Mouse (Mus musculus) limb, embryonic 12.5 days (tissue): Measurements from ENCODE around the gene Ispd. TPM values are rescaled to one million over a fixed set of nuclear protein-coding genes. Genes with fewer than 3 reads are reported as not detected.

Source experiments
- ATAC-seq: fragments of 200-750 bp; cut with Nextera tagmentation; 2 replicates; pipeline ENCODE4 v1.8.0; 2017; ENCODE audit warnings: low read depth, moderate TSS enrichment; ENCODE audit not compliant: insufficient number of reproducible peaks, insufficient read depth, low FRiP score, low TSS enrichment
- H3K27ac ChIP-seq: fragments of 300-500 bp; sonication (generic); 2 replicates; pipeline ENCODE4 v1.5.1; 2016; ENCODE audit warnings: mild to moderate bottlenecking, moderate library complexity
- H3K27me3 ChIP-seq: fragments of 300-500 bp; sonication (generic); 2 replicates; pipeline ENCODE4 v1.6.1; 2016; ENCODE audit warnings: mild to moderate bottlenecking, moderate library complexity
- H3K36me3 ChIP-seq: fragments of 300-500 bp; sonication (generic); 2 replicates; pipeline ENCODE4 v1.6.1; 2016; ENCODE audit warnings: mild to moderate bottlenecking, moderate library complexity
- H3K4me1 ChIP-seq: fragments of 300-500 bp; sonication (generic); replicated peaks from 2 replicates; pipeline ENCODE4 v1.6.1; 2016
- H3K4me2 ChIP-seq: fragments of 300-500 bp; sonication (generic); 2 replicates; pipeline ENCODE4 v1.6.1; 2016; ENCODE audit warnings: mild to moderate bottlenecking, moderate library complexity
- H3K4me3 ChIP-seq: fragments of 300-500 bp; sonication (generic); replicated peaks from 2 replicates; pipeline ENCODE4 v1.5.1; 2016; ENCODE audit warnings: mild to moderate bottlenecking
- H3K9ac ChIP-seq: fragments of 300-500 bp; sonication (generic); replicated peaks from 2 replicates; pipeline ENCODE4 v1.6.1; 2016; ENCODE audit warnings: mild to moderate bottlenecking, moderate library complexity
- H3K9me3 ChIP-seq: fragments of 300-500 bp; sonication (generic); 2 replicates; pipeline ENCODE4 v1.6.1; 2016; ENCODE audit warnings: mild to moderate bottlenecking, moderate library complexity
- WGBS: fragments of 180-500 bp; shearing (Covaris S2); methylation state at CpG from one replicate; pipeline ENCODE4 v1.1.7; 2016; 5-methylcytosine and 5-hydroxymethylcytosine counted together
- polyA plus RNA-seq: library from polyadenylated mRNA; unstranded; fragments of >200 nt; fragmentation: Nextera tagmentation; extraction: Ambion mirVana; gene quantifications from 2 replicates; pipeline ENCODE4 v1.2.1, GENCODE M21; 2016

Gene Ispd
- polyA plus RNA-seq, 1 experiment from 2014 or later = 7.6 TPM

GRCm38 (mm10) chr12:36570414-36571095 is 189.3 kb downstream of the Ispd start:
- ATAC-seq = no peak

GRCm38 (mm10) chr12:36584828-36585227 is 203.6 kb downstream of the Ispd start:
- no peak for ATAC-seq
- WGBS = 74% methylated on average over 3 of the region's 3 CpGs
- Histone ChIP-seq H3K4me2 (no peak overlapping the region), H3K4me1 (no peaks in the 10 kb centered on the region), H3K27ac (no peak overlapping the region), H3K36me3 (no peaks in the 10 kb centered on the region), H3K9me3 (no peaks in the 10 kb centered on the region), H3K9ac (no peak overlapping the region), H3K27me3 (no peaks in the 10 kb centered on the region), H3K4me3 (no peak overlapping the region)

More at GRCm38 (mm10) chr12:36570414-36571095, 189.3 kb downstream of the Ispd start:
- Histone ChIP-seq H3K9ac (no peak overlapping the region), H3K27ac (no peak overlapping the region), H3K9me3 (no peaks in the 10 kb centered on the region), H3K4me1 (no peaks in the 10 kb centered on the region), H3K4me3 (no peak overlapping the region), H3K27me3 (no peaks in the 10 kb centered on the region), H3K4me2 (no peak overlapping the region), H3K36me3 (no peaks in the 10 kb centered on the region)
- WGBS = 91% methylated on average over 4 of the region's 4 CpGs

GRCm38 (mm10) chr12:36597539-36598250 is 216.4 kb downstream of the Ispd start:
- Histone ChIP-seq H3K4me3 (no peak overlapping the region), H3K36me3 (no peaks in the 10 kb centered on the region), H3K4me1 (no peaks in the 10 kb centered on the region), H3K4me2 (no peak overlapping the region), H3K27ac (no peak overlapping the region), H3K9ac (no peak overlapping the region), H3K27me3 (no peaks in the 10 kb centered on the region), H3K9me3 (no peaks in the 10 kb centered on the region)
- WGBS = 73% methylated on average over 2 of the region's 2 CpGs
- no peak for ATAC-seq

GRCm38 (mm10) chr12:36621960-36622736 is 240.9 kb downstream of the Ispd start:
- H3K4me2 ChIP-seq = no peak overlapping the region
- ATAC-seq = no peak; the same call in 1 of the 2 replicates
- H3K9me3 ChIP-seq = no peaks in the 10 kb centered on the region
- no peaks in the 10 kb centered on the region for H3K36me3 ChIP-seq
- H3K27ac ChIP-seq = no peak overlapping the region
- H3K4me1 ChIP-seq = peaks cover 3% of the 10 kb centered on the region; the same call in 1 of the 2 replicates
- WGBS = 61% methylated on average over 7 of the region's 7 CpGs
- no peak overlapping the region for H3K4me3 ChIP-seq
- H3K9ac ChIP-seq = no peak overlapping the region
- no peaks in the 10 kb centered on the region for H3K27me3 ChIP-seq

GRCm38 (mm10) chr12:36627204-36627603 is 246.0 kb downstream of the Ispd start:
- no peaks in the 10 kb centered on the region for H3K9me3 ChIP-seq
- no peak overlapping the region for H3K9ac ChIP-seq
- H3K36me3 ChIP-seq = no peaks in the 10 kb centered on the region
- H3K27ac ChIP-seq = no peak overlapping the region
- no peak for ATAC-seq
- no peak overlapping the region for H3K4me3 ChIP-seq
- H3K4me2 ChIP-seq = no peak overlapping the region
- H3K4me1 ChIP-seq = peaks cover 9% of the 10 kb centered on the region
- H3K27me3 ChIP-seq = no peaks in the 10 kb centered on the region

GRCm38 (mm10) chr12:36632427-36632826 is 251.2 kb downstream of the Ispd start:
- WGBS = 85% methylated on average over 1 of the region's 1 CpGs
- peaks cover 9% of the 10 kb centered on the region for H3K4me1 ChIP-seq
- H3K4me2 ChIP-seq = no peak overlapping the region
- ATAC-seq = no peak
- H3K9me3 ChIP-seq = no peaks in the 10 kb centered on the region
- no peak overlapping the region for H3K9ac ChIP-seq
- H3K27me3 ChIP-seq = no peaks in the 10 kb centered on the region
- no peak overlapping the region for H3K4me3 ChIP-seq
- H3K36me3 ChIP-seq = no peaks in the 10 kb centered on the region
- H3K27ac ChIP-seq = no peak overlapping the region

GRCm38 (mm10) chr12:36647514-36647913 is 266.3 kb downstream of the Ispd start:
- H3K36me3 ChIP-seq = no peaks in the 10 kb centered on the region
- H3K4me3 ChIP-seq = no peak overlapping the region
- 89% methylated on average over 4 of the region's 4 CpGs for WGBS
- no peaks in the 10 kb centered on the region for H3K27me3 ChIP-seq
- ATAC-seq = no peak
- H3K9me3 ChIP-seq = no peaks in the 10 kb centered on the region
- H3K9ac ChIP-seq = no peak overlapping the region
- H3K27ac ChIP-seq = no peak overlapping the region
- no peak overlapping the region for H3K4me2 ChIP-seq
- H3K4me1 ChIP-seq = no peaks in the 10 kb centered on the region

GRCm38 (mm10) chr12:36662496-36662895 is 281.2 kb downstream of the Ispd start:
- Histone ChIP-seq H3K4me2 (no peak overlapping the region), H3K4me1 (peaks cover 6% of the 10 kb centered on the region; the same call in 1 of the 2 replicates), H3K27ac (no peak overlapping the region), H3K9ac (no peak overlapping the region), H3K9me3 (no peaks in the 10 kb centered on the region), H3K36me3 (no peaks in the 10 kb centered on the region), H3K4me3 (no peak overlapping the region), H3K27me3 (no peaks in the 10 kb centered on the region)
- no peak for ATAC-seq
- WGBS = 85% methylated on average over 7 of the region's 7 CpGs

GRCm38 (mm10) chr12:36664783-36665182 is 283.5 kb downstream of the Ispd start:
- Histone ChIP-seq H3K9me3 (no peaks in the 10 kb centered on the region), H3K9ac (no peak overlapping the region), H3K4me3 (no peak overlapping the region), H3K4me1 (peaks cover 7% of the 10 kb centered on the region; the same call in 1 of the 2 replicates), H3K27ac (no peak overlapping the region), H3K36me3 (no peaks in the 10 kb centered on the region), H3K27me3 (no peaks in the 10 kb centered on the region), H3K4me2 (no peak overlapping the region)
- ATAC-seq = no peak
- 73% methylated on average over 3 of the region's 3 CpGs for WGBS

- ATAC-seq = no peak; the same call in 1 of the 2 replicates
- no peak overlapping the region for H3K4me3 ChIP-seq
Observed at GRCm38 (mm10) chr12:36666771-36667170, 285.5 kb downstream of the Ispd start.

More at GRCm38 (mm10) chr12:36666771-36667170, 285.5 kb downstream of the Ispd start:
- Histone ChIP-seq H3K9me3 (no peaks in the 10 kb centered on the region), H3K9ac (no peak overlapping the region), H3K27me3 (no peaks in the 10 kb centered on the region), H3K4me1 (peaks cover 11% of the 10 kb centered on the region; the same call in 1 of the 2 replicates), H3K36me3 (no peaks in the 10 kb centered on the region), H3K4me2 (no peak overlapping the region), H3K27ac (no peak overlapping the region)
- 50% methylated on average over 6 of the region's 6 CpGs for WGBS
